Comparison of ENCODE assay signal across 14 mouse cellular contexts in genomic region chr11:119164375-119164774, GRCm38 (mm10).
"Had no signal": no experiment of that assay in that cellular context is flagged by ENCODE, and none has a peak within 500 bp of the region (broad histone marks: within the 10 kb centered on the region; RNA-seq: fewer than 3 reads in every experiment).

No protein-coding gene starts in this region.

- H3K9ac ChIP-seq: liver, embryonic 14.5 days had no signal

- DNase-seq: kidney, adult 11 months; kidney, adult 9 months; kidney, postnatal 36 days; left cerebral cortex, postnatal 4 days; lung, adult 18-20 months; lung, postnatal 14 days; right cerebral cortex, postnatal 14 days had no signal

- H3K27ac ChIP-seq: kidney, postnatal 0 days; liver, embryonic 14.5 days; midbrain, embryonic 10.5 days; neural tube, embryonic 13.5 days; stomach, postnatal 0 days had no signal

- H3K36me3 ChIP-seq: limb, embryonic 13.5 days; midbrain, embryonic 10.5 days; neural tube, embryonic 13.5 days had no signal

- H3K27me3 ChIP-seq: limb, embryonic 13.5 days; neural tube, embryonic 13.5 days had no signal

- H3K9me3 ChIP-seq: limb, embryonic 13.5 days; midbrain, embryonic 10.5 days; neural tube, embryonic 13.5 days had no signal

- H3K4me2 ChIP-seq: limb, embryonic 13.5 days; neural tube, embryonic 13.5 days had no signal

- ATAC-seq: midbrain, embryonic 16.5 days had no signal

- H3K4me3 ChIP-seq: limb, embryonic 13.5 days; midbrain, embryonic 10.5 days; neural tube, embryonic 13.5 days had no signal
